Mouse (Mus musculus) kidney, adult 11 months (tissue): ENCODE measurements at regions not wholly inside any gene's neighbourhood (a gene's known extent, or its start where the extent isn't known, plus 50 kb on each side); places are given as distances from the start of the nearest gene placed in this dataset.
"Not testable (repeated sequence)": the region's sequence is repeated elsewhere in the genome, so short reads cannot be mapped to it uniquely, and the experiment has no call there.

Source experiments
- DNase-seq: peaks from one replicate; pipeline ENCODE4 v3.0.0; 2022

GRCm38 (mm10) chr1:184669173-184669572 lies 63.2 kb downstream of the Hlx start:
- DNase-seq, result not testable (repeated sequence)

- DNase-seq, result no peak
Observed at GRCm38 (mm10) chr1:184668428-184668827, 64.0 kb downstream of the Hlx start.

DNA sequence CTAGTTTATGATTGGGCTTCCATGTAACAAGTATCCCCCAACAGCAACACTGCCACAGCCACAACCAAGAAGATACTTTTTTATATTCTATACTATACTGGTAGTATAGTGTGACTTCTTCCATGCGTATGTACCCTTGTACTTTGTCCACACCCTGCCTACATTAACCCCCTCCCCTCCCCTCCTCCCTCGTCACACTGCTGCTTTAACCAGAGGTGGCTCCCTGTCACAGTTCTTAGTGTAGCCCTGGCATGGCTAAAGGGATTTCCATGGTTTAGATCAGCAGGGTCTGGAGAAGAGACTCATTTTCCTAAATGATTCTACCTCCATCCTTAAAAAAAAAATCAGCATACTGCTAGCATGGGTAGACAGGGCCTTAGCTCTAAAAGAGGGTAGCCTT lies 64.4 kb downstream of the Hlx start:
- DNase-seq, result no peak

DNA sequence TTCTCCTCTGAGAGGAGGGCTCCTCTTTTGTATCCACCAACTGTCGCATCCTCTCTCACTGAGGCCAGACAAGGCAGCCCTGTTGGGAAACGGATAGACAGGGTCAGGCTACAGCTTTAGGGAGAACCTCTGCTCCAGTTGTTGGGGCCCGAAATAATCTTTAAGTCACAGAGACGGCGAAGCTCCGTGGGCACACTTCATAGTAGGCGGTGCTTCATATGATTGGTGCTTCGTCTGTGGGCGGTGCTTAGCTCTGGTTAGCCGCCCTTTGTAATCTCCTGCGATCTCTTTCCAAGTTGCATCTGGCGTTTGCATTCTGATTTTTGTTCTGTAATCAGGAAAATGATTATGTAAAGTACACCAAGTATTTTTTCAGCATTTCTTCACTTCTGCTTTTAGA lies 67.2 kb downstream of the Hlx start:
- DNase-seq, result no peak

GRCm38 (mm10) chr1:184664098-184664375 lies 68.4 kb downstream of the Hlx start:
- DNase-seq, result no peak

- DNase-seq, result no peak
Observed at GRCm38 (mm10) chr1:184663300-184664097, 68.9 kb downstream of the Hlx start.

DNA sequence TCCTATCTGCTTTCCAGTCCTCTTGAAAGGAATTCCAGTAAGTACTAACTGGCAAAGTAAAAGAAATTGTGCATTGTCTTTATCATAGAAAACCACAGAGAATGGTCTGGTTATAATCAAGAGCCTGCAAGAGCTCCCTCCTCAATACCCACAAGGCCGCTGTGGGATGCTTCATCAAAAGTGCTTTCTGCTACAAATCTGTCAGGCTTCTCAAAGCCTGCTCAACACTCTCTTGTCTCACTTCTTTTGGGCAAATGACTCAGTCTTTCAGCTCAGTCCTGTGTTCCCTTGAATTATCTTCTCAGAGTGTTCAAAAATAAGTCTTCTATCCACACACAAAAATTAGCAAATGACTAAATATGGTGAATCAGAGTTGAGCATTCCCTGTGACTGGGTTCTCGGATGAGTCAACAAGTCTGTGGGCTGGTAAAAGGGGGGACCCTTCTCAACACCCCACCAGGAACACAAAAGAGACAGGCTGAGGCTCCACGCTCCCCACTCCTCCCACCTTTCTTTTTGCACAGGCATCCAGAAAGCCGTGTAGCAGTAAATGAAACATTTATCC lies 81.8 kb downstream of the Hlx start:
- DNase-seq, result no peak

- no peak for DNase-seq
Observed at GRCm38 (mm10) chr1:184647920-184648540, 84.4 kb downstream of the Hlx start.

DNA sequence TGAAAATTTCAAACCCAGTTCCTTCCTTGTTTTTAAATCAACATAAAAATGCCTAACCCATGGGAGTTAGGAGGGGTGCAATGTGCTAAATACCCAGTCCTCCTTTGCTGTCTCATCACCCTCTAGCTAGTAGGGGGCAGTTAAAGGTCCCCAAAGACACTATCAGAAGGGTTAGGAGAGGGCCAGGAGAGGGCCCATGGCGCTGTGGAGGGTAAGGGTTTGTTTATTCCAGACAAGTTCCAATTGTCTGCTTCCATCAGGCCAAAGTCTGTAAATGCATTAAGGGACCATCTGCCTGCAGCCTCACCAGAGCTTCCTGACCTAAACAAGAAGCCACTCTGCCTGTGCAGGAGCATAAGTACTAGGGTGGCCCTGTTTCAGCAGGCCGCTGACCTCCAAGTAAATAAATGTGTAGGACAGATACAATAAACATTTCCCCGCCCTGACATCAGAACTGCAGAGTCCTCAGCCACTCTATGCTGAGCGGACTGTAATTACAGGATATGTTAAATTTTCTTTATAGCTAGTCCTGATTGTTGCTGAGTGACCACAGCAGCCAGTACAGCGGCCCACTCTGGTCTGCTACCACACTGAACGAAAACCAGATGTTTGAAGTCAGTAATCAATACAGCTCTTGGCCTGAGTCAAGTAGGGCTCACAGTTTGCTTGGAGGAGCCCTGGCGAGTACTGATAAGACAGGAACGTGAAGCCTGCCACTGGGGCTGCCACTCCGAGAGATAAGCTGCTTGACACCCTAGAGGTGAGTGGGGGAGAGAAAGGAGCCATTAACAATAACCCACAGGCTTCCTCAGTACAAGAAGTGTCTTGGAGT lies 87.4 kb downstream of the Hlx start:
- no peak for DNase-seq

GRCm38 (mm10) chr1:184630695-184631475 lies 101.5 kb downstream of the Hlx start:
- no peak for DNase-seq

GRCm38 (mm10) chr1:184629194-184629593 lies 103.2 kb downstream of the Hlx start:
- no peak for DNase-seq

DNA sequence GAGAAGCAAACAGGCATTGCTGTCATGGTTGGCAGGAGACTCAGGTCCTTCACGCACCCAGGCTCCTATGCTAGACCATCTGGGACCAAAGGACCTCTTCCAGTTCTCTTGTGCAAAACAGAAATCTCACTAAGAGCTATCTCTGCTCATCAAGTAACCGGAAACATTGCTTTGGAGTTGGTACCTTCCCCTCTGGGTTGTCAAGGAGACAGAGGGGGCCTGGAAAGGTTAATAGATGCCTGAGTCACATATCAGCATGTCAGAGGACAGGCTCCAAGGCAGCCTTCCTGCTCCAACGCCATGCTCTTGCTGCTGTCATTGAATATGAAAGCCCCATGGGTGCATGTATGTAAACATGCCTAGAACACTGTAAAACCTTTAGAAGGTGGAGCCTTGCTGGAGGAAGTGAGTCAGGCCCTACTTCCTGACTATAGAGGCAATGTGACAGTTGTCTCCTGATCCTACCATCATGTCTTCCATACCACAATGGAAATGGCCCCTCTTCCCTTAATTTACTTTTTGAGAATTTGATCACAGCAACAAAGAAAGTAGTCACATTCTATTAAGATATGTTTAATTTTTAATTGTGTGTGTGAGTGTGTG lies 103.8 kb downstream of the Hlx start:
- DNase-seq, result no peak

- no peak for DNase-seq
Observed at GRCm38 (mm10) chr1:184622462-184622861, 110.0 kb downstream of the Hlx start.

GRCm38 (mm10) chr1:184621950-184622349 lies 110.5 kb downstream of the Hlx start:
- DNase-seq, result no peak

- DNase-seq, result no peak
Observed at GRCm38 (mm10) chr1:184617853-184618454, 114.5 kb downstream of the Hlx start.

DNA sequence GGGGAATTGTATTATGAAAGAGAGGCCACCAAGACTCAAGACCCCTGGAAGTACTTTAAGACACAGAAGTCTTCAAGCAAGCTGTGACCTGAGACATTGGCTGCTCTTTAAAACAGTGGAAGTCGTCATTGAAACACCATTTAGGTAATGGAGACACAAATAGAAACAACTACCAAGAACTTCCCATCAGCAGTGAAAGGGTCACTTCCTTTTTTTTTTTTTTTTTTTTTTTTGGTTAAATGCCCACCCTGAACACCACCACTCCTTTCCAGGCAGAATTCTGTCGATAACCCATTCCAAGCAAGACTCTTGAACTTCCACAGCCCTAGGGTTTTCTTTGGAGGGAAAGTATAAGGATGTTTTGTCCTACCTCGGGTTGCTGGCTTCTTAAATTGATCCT lies 116.4 kb downstream of the Hlx start:
- no peak for DNase-seq

- DNase-seq, result no peak
Observed at GRCm38 (mm10) chr1:184614699-184615415, 117.6 kb downstream of the Hlx start.

DNA sequence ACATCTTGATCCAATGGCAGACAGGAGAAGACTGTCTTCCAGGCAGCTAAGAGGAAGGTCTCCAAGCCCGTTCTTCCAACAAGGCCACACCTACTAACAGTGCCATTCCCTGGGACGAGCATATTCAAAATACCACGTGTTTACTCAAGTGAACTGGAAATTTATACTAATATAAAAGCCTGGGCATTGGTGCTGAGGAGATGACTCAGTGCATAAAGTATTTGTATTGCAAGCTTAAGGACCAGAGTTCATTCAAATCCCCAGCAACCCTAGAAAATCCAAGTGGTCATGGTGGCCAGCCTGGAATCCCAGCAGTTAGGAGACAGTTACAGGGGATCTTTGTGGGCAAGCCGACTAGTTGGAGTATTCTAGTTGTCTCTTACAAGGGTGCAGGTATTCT lies 119.5 kb downstream of the Hlx start:
- no peak for DNase-seq

DNA sequence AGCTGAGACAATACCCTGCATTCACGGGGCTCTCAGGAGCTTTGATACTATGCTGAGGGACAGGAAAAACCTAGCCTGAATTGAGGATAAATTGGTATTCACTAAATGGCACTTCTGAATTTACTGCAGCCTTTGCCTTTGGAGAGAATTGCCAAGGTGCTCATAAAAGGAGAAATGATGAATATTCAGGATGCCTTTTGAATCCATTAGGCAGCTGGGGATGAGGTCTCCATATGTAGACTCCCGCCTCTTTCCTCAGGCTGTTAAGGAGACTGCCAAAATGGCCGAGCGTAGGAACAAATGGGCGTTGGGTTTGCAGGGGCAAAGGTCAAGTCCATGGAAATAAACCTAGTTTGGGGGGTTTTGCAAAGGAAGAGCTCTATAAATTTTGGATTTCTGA lies 123.5 kb downstream of the Hlx start:
- DNase-seq, result no peak

- no peak for DNase-seq
Observed at GRCm38 (mm10) chr1:184608338-184608737, 124.1 kb downstream of the Hlx start.

DNA sequence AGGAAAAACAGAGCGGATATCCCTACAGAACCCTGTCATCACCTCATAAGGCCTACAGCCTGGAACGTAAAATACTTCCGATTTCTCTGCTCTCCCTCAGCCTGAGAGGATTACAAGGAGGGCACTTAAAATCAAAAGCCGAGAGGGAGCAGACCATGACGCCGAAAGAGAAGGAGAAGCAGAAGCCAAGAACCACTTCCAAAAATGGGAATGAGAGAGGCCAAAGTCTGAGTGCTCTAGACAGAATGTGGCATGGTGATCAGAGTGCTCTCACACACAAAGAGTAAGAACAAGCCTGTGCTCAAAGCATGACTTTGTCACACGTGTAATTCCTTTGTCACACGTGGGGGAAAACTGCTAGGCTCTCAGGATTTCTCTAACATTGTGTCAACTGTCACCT lies 125.9 kb downstream of the Hlx start:
- no peak for DNase-seq
